Mouse (Mus musculus) forebrain, embryonic 15.5 days (tissue): ENCODE results near the gene Sstr1. TPM values are rescaled to one million over a fixed set of nuclear protein-coding genes. Genes with fewer than 3 reads are reported as not detected.

Experiments
- ATAC-seq: fragments of 200-750 bp; cut with Nextera tagmentation; replicated peaks from 2 replicates; pipeline ENCODE4 v1.8.0; 2017; ENCODE audit warnings: mild to moderate bottlenecking, moderate TSS enrichment, moderate library complexity
- H3K27ac ChIP-seq: fragments of 300-500 bp; sonication (generic); replicated peaks from 2 replicates; pipeline ENCODE4 v1.5.1; 2015; ENCODE audit warnings: mild to moderate bottlenecking, inconsistent platforms
- H3K27me3 ChIP-seq: fragments of 300-500 bp; sonication (generic); 2 replicates; pipeline ENCODE4 v1.6.1; 2015; ENCODE audit warnings: inconsistent platforms
- H3K36me3 ChIP-seq: fragments of 300-500 bp; sonication (generic); 2 replicates; pipeline ENCODE4 v1.6.1; 2015; ENCODE audit warnings: mild to moderate bottlenecking, inconsistent platforms
- H3K4me1 ChIP-seq: fragments of 300-500 bp; sonication (generic); 2 replicates; pipeline ENCODE4 v1.6.1; 2015; ENCODE audit warnings: inconsistent platforms
- H3K4me2 ChIP-seq: fragments of 300-500 bp; sonication (generic); replicated peaks from 2 replicates; pipeline ENCODE4 v1.6.1; 2015; ENCODE audit warnings: mild to moderate bottlenecking, inconsistent platforms
- H3K4me3 ChIP-seq: fragments of 300-500 bp; sonication (generic); 2 replicates; pipeline ENCODE4 v1.5.1; 2015; ENCODE audit warnings: mild to moderate bottlenecking, inconsistent platforms
- H3K9ac ChIP-seq: fragments of 300-500 bp; sonication (generic); replicated peaks from 2 replicates; pipeline ENCODE4 v1.6.1; 2015; ENCODE audit warnings: mild to moderate bottlenecking, inconsistent platforms
- H3K9me3 ChIP-seq: fragments of 300-500 bp; sonication (generic); 2 replicates; pipeline ENCODE4 v1.6.1; 2016; ENCODE audit warnings: inconsistent platforms
- WGBS: fragments of 180-500 bp; shearing (Covaris S2); methylation state at CpG from one replicate; pipeline ENCODE4 v1.1.7; 2015; ENCODE audit warnings: mixed read lengths; 5-methylcytosine and 5-hydroxymethylcytosine counted together
- polyA plus RNA-seq: library from polyadenylated mRNA; unstranded; fragments of >200 nt; fragmentation: Nextera tagmentation; extraction: Ambion mirVana; gene quantifications from 2 replicates; pipeline ENCODE4 v1.2.1, GENCODE M21; 2015

Sstr1 gene
- 6.5 and 6.8 TPM in 2 replicates for polyA plus RNA-seq

DNA sequence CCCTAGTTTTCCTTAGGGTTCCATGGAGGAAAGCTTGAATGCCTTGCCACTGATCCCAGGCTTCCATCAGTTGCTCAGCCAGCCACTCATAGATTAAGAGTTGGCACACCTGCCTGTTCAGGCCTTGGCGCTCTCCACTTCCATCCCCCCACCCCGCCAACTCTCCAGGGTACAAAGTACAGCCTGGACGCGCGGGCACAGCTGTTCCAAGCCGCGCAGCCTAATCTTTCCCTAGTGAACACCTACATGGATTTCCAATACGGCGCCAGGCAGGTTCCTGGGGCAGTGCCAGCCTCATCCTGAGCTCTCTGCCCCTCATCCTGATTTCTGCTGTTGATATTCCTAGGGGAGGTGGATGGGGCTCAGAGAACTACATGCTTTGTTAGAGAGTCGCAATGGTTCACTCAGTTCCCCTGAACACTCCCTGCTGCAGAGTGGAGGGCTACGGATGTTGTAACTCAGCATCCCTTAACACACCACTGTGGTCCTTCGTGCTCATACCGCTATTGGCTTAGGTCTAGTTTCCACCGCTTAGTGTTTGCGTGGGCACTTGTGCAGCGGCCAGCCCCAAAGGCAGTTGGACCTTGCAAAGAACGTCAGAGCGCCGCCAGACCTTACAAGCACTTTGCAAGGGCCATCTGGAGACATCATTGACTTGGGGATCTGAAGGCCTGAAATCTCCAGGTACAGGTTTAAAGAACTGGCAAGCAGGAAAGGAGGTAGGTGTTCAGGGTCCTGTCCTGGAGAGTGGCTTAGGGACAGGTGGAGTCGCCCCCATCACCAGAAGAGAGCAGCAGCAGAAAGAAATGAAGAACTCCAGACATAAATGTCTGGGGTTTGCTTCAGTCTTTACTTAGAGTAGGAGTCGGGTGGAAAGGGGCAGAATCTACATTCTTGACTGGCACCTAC lies at the start of gene Sstr1:
TSS of gene Sstr1 (plus strand) at position 610 of the 909 bp plus-strand sequence.
- H3K9me3 ChIP-seq, result no peaks in the 10 kb centered on the region
- 13% methylated on average over 21 of the region's 21 CpGs for WGBS
- no peaks in the 10 kb centered on the region for H3K36me3 ChIP-seq
- peak within 1 kb of the TSS; percentile 53 for H3K9ac ChIP-seq
- peak within 1 kb of the TSS; percentile 98 for H3K4me2 ChIP-seq
- ATAC-seq, result no peak
- H3K27me3 ChIP-seq, result peaks cover 31% of the 10 kb centered on the region
- peaks cover 30% of the 10 kb centered on the region for H3K4me1 ChIP-seq
- H3K27ac ChIP-seq, result no peak within 1 kb of the TSS
- peak within 1 kb of the TSS; percentile 55 for H3K4me3 ChIP-seq

DNA sequence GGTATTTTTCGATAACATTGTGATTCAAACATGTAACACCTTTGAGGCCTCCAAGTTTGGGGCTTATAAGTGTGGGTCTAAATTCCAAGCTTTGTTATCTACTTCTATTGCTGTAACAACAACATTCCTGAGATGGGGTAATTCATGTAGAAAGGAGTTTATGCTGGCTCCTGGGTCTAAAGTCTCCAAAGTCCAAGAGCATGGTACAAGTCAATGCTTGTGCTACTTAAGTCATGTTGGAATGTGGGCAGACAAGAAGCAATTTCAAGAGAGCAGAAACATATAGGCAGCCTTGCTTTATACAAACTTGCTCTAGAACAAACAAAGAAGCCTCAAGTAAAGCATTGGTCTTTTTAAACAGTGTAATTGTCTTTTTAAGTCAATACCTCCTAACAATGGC lies 12.8 kb upstream of the Sstr1 start:
- H3K9me3 ChIP-seq, result no peaks in the 10 kb centered on the region
- 94% methylated on average over 1 of the region's 1 CpGs for WGBS

GRCm38 (mm10) chr12:58201190-58201589 lies 10.4 kb upstream of the Sstr1 start:
- H3K27me3 ChIP-seq, result no peaks in the 10 kb centered on the region
- no peak overlapping the region for H3K4me2 ChIP-seq
- H3K4me3 ChIP-seq, result no peak overlapping the region
- no peaks in the 10 kb centered on the region for H3K36me3 ChIP-seq
- no peak overlapping the region for H3K9ac ChIP-seq
- no peaks in the 10 kb centered on the region for H3K4me1 ChIP-seq
- H3K9me3 ChIP-seq, result no peaks in the 10 kb centered on the region
- no peak for ATAC-seq
- no peak overlapping the region for H3K27ac ChIP-seq

More for the DNA sequence above, 12.8 kb upstream of the Sstr1 start:
- no peak for ATAC-seq
- Histone ChIP-seq H3K27ac (no peak overlapping the region), H3K9ac (no peak overlapping the region), H3K4me3 (no peak overlapping the region), H3K27me3 (no peaks in the 10 kb centered on the region), H3K4me2 (no peak overlapping the region), H3K36me3 (no peaks in the 10 kb centered on the region), H3K4me1 (no peaks in the 10 kb centered on the region)

GRCm38 (mm10) chr12:58207956-58208355 lies 3.6 kb upstream of the Sstr1 start:
- Histone ChIP-seq H3K9ac (no peak overlapping the region), H3K36me3 (no peaks in the 10 kb centered on the region), H3K4me3 (no peak overlapping the region), H3K4me2 (no peak overlapping the region), H3K9me3 (no peaks in the 10 kb centered on the region), H3K4me1 (peaks cover 14% of the 10 kb centered on the region), H3K27ac (no peak overlapping the region), H3K27me3 (peaks cover 10% of the 10 kb centered on the region; the same call in 1 of the 2 replicates)
- 58% methylated on average over 1 of the region's 1 CpGs for WGBS
- 0 out of 2 replicates have a peak, but pooled peaks have one; percentile 32 for ATAC-seq

- H3K36me3 ChIP-seq, result no peaks in the 10 kb centered on the region
- peaks cover 31% of the 10 kb centered on the region for H3K27me3 ChIP-seq
- H3K4me3 ChIP-seq, result peak overlapping the region; percentile 55
- peak; percentile 72 for ATAC-seq
- peak overlapping the region; percentile 53 for H3K9ac ChIP-seq
- H3K4me1 ChIP-seq, result peaks cover 30% of the 10 kb centered on the region
- H3K9me3 ChIP-seq, result no peaks in the 10 kb centered on the region
- WGBS, result 0% methylated on average over 39 of the region's 39 CpGs
- no peak overlapping the region for H3K27ac ChIP-seq
- H3K4me2 ChIP-seq, result peak overlapping the region; percentile 98
Measured at GRCm38 (mm10) chr12:58212261-58212923, 820 bp downstream of the Sstr1 start.

GRCm38 (mm10) chr12:58212924-58213450 lies 1.4 kb downstream of the Sstr1 start:
- peaks cover 31% of the 10 kb centered on the region for H3K27me3 ChIP-seq
- ATAC-seq, result peak; percentile 41
- 2% methylated on average over 29 of the region's 29 CpGs for WGBS

DNA sequence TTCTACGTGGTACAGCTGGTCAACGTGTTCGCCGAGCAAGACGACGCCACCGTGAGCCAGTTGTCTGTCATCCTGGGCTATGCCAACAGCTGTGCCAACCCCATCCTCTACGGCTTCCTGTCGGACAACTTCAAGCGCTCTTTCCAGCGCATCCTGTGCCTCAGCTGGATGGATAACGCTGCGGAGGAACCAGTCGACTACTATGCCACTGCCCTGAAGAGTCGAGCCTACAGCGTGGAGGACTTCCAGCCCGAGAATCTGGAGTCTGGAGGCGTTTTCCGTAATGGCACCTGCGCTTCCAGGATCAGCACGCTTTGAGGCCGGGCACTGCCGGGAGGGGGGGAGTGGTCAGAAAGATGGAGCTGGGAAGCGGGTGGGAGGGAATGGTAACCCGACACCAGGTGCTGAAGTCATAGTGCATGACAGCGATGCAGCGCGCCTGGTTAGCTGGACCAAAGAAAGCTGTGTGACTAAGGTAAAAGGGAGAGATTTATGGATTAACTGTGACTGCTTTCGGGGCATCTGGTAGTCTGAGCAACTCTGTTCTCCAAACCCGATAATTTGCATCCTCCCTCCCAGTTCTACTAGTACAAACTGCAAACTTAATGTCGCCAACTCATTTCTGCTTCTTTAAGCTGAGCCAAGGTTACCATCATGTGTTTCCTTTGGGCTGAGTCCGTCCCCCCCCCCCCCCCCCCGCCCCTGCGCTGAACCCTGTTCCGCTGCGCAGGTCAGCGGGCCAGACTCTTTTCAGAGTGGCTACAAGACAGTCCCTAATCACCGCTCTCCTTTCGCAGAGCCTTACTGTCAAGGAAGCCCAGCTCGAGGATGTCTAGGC lies 2.1 kb downstream of the Sstr1 start:
- no peak overlapping the region for H3K27ac ChIP-seq
- H3K9me3 ChIP-seq, result no peaks in the 10 kb centered on the region
- ATAC-seq, result peak; percentile 36

More at GRCm38 (mm10) chr12:58212924-58213450, 1.4 kb downstream of the Sstr1 start:
- Histone ChIP-seq H3K4me3 (peak overlapping the region; percentile 55), H3K4me2 (peak overlapping the region; percentile 98), H3K4me1 (peaks cover 30% of the 10 kb centered on the region), H3K9ac (peak overlapping the region; percentile 53), H3K36me3 (no peaks in the 10 kb centered on the region), H3K27ac (no peak overlapping the region), H3K9me3 (no peaks in the 10 kb centered on the region)

DNA sequence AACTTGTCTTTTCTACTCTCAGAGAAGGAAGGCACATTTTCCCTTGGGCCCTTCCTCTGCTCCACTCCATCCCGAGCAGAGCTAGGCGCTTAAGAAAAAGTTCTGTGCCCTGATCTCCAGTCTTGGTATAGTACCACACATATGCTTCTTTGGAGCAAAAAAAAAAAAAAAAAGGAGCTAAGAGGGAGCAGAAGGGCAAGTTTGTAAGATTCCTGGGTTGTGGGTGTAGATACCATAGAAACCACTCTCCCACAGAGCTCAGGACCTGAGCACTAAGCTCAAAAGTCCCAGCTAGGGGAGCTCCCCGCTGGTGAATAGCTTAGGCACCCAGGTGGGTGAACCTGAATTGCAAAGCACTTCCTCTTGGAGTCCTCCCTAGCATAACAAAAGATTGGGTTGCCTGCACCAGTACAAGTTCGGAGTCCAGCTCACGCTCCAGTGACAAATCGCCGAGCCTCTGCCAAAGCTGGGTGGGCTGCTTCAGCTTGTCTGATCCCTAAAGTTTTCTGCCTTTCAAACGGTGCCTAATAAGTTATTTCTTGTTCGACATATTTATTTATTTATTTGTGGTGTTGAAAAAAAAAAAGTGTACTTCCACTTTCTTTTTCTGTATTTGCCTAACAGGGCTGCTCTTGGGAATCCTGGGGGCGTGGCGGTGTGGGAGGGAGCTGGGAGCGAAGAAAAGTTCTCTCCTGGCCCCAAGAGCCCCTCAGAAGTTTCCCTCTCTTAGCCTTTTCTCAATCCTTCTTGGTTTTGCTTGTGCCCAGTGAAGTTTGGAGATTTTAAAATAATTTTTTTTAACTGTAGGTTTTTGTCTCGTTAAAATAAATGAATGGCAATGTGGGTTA lies 2.9 kb downstream of the Sstr1 start:
- peak overlapping the region; percentile 55 for H3K4me3 ChIP-seq
- H3K27ac ChIP-seq, result no peak overlapping the region
- peak overlapping the region; percentile 98 for H3K4me2 ChIP-seq
- no peaks in the 10 kb centered on the region for H3K36me3 ChIP-seq
- peaks cover 31% of the 10 kb centered on the region for H3K27me3 ChIP-seq
- ATAC-seq, result 0 out of 2 replicates have a peak, but pooled peaks have one; percentile 3
- H3K9ac ChIP-seq, result no peak overlapping the region
- peaks cover 30% of the 10 kb centered on the region for H3K4me1 ChIP-seq
- 10% methylated on average over 13 of the region's 13 CpGs for WGBS
- H3K9me3 ChIP-seq, result no peaks in the 10 kb centered on the region

More for the DNA sequence above, 2.1 kb downstream of the Sstr1 start:
- Histone ChIP-seq H3K36me3 (no peaks in the 10 kb centered on the region), H3K27me3 (peaks cover 31% of the 10 kb centered on the region), H3K9ac (peak overlapping the region; percentile 53), H3K4me2 (peak overlapping the region; percentile 98), H3K4me1 (peaks cover 30% of the 10 kb centered on the region), H3K4me3 (peak overlapping the region; percentile 55)
- under 1% methylated on average over 38 of the region's 40 CpGs for WGBS

DNA sequence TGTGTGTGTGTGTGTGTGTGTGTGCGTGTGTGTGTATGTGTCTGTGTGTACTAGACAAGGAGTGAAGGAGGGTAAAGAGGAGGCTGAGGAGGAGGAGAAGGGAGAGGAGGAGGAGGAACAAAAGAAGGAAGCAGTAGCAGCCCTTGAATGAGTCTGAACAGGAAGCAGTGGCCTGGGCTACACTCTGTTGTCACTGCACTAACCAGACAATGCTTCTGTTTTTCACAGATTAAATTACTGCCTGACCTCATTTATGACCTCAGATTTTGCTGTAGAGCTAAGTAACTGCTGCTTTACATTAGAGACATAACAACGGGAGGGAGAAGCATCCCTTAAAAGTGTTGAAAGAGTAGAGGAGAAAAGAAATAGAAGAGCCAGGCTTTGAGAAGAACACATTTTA lies 4.6 kb downstream of the Sstr1 start:
- ATAC-seq, result no peak
- H3K9me3 ChIP-seq, result no peaks in the 10 kb centered on the region
- H3K27ac ChIP-seq, result no peak overlapping the region
- H3K36me3 ChIP-seq, result no peaks in the 10 kb centered on the region
- 57% methylated on average over 2 of the region's 2 CpGs for WGBS
- no peak overlapping the region for H3K9ac ChIP-seq
- no peak overlapping the region for H3K4me3 ChIP-seq
- no peak overlapping the region for H3K4me2 ChIP-seq
- peaks cover 31% of the 10 kb centered on the region for H3K27me3 ChIP-seq
- H3K4me1 ChIP-seq, result peaks cover 30% of the 10 kb centered on the region

DNA sequence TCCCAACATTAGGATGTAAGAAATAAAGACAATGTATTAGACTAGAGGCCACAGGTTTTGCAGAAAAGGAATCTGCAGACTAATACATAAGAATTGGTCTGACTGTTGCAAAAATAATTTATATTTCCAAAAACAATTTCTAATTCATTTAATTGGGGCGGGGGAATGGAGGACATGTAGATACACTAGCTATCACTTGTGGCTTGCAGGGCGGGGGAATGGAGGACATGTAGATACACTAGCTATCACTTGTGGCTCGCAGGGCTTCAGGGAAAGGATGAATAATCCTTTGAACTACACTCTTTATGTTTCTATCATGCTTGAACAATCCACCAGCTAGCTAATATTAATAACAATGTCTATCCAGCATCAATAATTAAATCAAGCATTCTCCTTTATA lies 7.5 kb downstream of the Sstr1 start:
- Histone ChIP-seq H3K4me3 (no peak overlapping the region), H3K4me2 (no peak overlapping the region), H3K9me3 (no peaks in the 10 kb centered on the region), H3K27ac (no peak overlapping the region), H3K9ac (no peak overlapping the region), H3K27me3 (peaks cover 15% of the 10 kb centered on the region), H3K4me1 (peaks cover 5% of the 10 kb centered on the region; the same call in 1 of the 2 replicates), H3K36me3 (no peaks in the 10 kb centered on the region)
- no peak for ATAC-seq
- WGBS, result 91% methylated on average over 3 of the region's 3 CpGs

DNA sequence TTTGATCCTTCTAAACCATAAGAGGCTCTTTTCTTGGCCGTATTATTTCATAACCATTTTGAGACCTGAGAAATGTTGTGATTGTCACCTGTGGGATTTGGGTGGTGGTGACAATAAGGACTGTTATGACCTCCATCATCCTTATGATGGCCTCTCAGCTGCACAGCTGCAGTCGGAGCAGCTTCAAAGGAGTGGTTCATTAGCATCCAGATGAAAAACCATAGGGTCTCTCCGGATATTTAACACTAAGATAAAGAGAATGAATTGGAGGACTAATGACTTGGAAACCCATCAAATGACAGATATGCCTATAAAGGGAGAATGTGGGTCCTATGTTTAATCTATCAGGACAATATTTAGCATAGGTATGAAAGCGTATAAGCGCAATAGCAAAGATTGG lies 14.1 kb downstream of the Sstr1 start:
- Histone ChIP-seq H3K4me2 (no peak overlapping the region), H3K4me1 (no peaks in the 10 kb centered on the region), H3K27ac (no peak overlapping the region), H3K36me3 (no peaks in the 10 kb centered on the region), H3K27me3 (no peaks in the 10 kb centered on the region), H3K4me3 (no peak overlapping the region), H3K9me3 (no peaks in the 10 kb centered on the region), H3K9ac (no peak overlapping the region)
- ATAC-seq, result no peak
- WGBS, result 79% methylated on average over 5 of the region's 5 CpGs
